Mouse (Mus musculus) brain, embryonic 18.5 days (tissue): ENCODE measurements at regions not wholly inside any gene's neighbourhood (a gene's known extent, or its start where the extent isn't known, plus 50 kb on each side); places are given as distances from the start of the nearest gene placed in this dataset.
A peak's percentile ranks its signal among the peaks of the same experiment; 100 is the strongest.

Source experiments
- DNase-seq: peaks from one replicate; pipeline ENCODE4 v3.0.0-alpha.2; 2012; ENCODE audit warnings: low read depth, low spot score

DNA sequence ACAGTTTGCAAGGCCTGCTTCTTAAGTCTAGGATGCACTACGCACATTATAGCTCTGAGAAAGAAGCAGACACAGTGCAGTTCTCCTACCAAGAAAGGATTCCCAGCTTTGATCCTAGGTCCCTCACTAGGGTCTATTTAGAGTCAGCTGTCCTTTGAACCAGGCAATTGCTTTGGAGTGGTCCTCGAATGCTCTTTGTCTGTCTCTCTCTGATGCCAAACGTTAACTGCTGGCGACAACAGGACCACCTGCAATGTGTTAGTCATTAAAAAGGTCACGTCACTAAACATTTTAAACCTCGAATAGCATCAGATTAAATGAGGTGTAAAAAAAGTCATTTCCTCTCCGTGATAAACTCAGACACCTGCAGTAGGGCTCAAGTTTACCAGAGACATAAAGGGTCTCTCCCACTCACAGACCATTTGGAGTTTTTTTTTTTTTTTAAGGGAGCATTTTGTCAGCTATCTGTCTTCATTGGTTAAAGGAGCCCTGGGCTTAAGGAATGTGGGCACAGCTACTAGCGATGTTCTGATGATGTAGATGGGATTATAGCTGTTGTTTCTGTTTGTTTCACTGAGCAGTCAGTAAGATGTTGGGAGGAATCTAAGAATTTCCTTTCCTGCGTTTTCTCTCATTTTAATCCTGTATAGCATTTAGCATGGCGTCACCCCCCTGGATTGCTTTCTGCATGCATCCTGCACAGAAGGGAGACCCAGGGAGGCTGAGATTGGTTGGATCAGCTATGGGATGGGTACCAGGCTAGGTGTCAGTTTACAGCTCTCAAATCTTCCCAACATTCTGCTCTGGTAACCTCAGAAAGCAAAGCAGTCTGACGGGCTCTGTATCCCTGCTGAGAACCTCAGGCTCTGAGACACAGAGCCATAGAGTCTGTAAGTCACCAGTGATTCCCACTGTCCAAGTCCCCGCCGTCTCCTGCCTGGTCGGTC lies 615.3 kb upstream of the Sall1 start:
- no peak for DNase-seq

DNA sequence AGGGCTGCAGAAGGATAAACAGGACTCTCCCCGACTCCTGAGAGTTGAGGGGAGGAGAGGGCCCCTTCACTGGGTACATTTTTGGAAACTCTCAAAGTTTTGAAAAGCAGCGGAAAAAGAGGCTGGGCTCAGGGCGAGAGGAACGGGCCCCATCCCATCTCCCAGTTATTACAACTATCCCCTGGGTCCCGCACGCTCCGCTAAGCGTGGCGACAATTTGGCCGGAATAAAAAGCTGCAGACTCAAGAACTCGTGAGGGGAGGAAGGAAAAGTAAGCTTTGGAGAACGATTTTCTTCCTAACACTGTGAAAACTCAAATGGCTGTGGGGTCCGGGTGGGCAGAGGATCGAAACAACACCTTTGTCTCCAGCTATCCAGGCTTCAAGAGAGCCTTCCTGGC lies 611.4 kb upstream of the Sall1 start:
- DNase-seq: no peak

DNA sequence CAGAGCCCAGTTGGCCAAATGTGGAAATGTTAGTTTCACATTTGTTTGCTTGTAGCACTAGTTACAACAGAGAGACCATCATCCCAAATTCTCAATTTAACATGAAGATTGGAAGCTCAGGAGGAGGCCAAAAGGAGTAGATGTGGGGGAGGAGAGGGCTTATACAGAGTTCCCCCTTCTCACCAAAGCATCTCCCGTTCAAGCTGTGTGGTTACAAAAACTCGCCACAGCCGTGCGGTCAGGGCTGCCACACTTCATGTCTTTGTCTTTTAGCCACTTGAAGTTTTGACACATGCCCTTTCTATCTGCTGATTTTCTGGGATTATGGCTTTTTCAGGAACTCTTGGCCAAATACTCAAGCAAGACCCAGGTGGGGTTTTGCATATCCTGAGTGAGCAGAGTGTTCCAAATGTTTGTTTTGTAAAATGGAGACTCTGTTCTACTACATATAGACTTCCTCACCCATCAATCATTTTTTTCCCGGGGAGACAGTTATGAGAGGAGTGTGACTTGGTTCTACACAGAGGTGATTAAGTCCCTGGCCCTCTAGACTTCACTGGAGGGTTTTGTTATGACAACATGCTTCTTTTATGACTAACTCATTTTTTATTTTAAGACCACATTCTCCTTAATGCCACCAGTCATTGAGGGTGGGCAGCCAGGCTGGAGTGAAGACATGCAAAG lies 605.4 kb upstream of the Sall1 start:
- DNase-seq: no peak

DNA sequence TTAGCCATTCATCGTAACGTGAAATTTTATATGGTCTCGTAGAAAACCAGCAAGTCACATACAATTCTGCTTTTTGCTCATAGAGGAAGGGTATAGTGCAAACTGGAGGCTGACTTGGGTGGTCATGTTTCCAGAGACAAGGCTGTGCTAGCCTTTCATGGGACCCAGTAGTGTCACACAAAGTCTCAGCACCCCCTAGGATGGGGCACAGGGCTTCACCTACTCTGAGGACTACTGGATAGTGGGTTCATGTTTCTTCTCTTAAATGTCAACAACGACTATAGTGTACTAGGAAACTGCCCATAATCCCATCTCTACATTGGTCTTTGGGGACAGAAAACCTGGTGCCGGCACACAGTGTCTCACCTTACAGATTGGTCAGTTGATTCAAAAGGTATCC lies 603.0 kb upstream of the Sall1 start:
- DNase-seq: no peak

DNA sequence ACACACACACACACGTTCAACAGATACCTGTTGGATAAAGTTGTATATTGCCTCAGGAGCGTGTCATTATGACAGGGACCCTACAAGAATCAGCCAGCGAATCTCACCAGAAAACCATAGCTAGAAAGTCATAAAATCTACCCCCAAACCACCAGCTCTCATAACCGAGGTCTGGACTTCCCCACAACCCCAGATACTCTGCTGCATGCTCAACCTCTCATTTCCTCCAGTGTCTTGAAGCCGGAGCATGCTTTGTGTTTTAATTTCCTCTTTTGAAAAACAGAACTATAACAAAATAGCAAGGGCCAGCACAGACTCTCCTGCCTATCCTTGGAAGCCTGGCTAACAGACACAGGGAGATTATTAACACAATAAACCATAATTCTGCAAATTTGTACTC lies 597.4 kb upstream of the Sall1 start:
- no peak for DNase-seq

DNA sequence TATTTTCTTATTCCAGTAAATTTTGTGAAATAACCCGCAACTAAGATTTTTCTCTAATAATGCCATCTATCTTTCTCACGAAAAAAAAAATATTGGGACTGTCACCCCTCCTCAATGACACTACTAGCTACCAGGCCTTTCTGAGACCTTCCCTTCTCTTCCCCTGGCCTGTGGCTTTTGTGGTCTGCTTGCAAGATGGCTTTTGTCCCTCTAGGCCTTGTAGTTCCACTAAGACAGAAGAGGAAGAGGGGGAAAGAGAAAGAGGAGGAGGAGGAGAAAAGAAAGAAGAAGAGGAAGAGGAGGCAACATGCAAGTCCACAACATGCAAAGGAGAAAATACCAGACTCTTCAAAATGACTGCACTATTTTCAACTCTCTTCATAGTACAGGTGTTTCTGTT lies 590.9 kb upstream of the Sall1 start:
- no peak for DNase-seq

DNA sequence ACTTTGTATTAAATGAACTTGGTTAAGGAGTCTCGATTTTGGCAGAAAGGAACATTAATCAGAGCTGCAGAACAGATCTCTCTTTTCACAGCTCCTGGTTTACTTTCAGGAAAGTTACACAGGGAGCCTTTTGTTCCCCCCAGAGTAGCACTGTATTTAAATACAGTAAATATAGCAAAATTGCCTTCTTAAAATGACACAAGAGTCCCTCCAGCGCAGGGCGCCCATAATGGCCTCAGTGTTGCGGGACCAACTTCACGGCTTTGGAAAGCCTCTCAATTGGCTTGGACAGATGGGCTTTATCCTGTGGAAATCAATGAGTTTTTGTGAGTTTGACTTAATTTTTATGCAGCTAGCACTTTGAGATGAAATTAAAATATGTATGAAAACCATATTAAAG lies 588.3 kb upstream of the Sall1 start:
- DNase-seq: no peak

DNA sequence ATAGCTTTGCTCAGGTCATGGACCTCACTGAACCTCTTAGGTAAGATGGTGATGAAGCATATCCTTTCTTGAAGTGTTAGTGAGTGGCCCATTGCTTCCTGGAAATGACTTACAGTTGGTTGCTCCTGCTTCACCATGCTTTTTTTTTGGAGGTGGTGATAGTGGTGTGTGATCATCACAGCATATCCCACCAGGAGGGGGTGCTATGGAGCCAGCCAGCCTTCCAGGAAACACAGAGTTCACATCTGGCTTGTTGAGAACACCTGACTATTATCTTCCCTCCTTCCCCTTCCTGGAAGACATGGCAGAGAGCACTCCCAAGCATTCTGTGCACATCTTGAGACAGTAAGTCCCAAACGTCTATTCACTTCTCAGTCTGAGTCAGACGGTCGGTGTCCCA lies 586.6 kb upstream of the Sall1 start:
- no peak for DNase-seq

DNA sequence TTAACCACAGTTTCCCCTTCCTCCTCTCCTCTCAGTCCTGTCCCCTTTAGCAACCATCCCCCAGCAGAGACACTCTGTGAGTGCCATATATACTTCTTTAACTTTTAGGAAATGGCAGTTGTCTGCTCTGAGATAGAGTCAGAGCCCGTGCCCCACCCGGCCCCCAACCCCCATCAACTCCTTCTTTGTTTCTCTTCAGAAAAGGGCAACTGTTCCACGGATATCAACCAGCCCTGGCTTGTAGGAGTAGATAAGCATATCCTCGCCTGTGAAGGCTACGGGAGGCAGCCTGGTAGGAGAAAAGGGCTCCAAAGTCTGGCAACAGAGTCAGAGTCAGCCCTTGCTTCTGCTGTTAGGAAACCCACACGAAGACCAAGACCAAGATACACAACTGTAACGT lies 574.1 kb upstream of the Sall1 start:
- no peak for DNase-seq

DNA sequence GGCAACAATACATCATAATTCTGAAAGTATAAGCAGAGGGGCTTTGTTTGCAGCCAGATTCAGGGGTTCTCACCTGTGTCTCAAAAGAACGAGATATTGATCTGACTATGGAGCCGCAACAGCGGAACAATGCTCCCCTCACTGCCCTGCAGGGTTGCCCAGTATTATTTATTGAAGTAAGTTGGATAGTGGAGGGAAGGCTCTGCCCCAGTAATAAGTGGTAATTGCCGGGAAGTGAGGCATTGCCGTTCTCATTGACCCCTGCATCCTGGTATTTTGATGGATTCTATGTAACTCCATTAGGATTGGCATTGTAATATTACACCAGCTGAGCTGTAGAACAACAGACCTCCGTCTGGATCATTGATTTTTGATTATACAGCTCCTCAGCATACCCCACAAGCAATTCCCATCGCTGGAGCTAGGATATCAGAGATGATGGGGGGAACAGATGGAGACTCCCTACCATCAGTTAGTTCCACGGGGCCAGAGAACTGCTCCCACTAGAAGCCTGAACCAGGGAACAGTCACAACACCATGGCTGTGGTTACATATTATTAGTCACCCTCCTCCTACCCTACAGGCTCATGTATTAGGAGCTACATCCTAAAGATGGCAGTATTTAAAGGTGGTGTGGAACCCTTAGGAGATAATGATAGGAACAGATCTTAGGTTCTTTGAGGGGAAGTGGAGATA lies 572.0 kb upstream of the Sall1 start:
- DNase-seq: no peak

DNA sequence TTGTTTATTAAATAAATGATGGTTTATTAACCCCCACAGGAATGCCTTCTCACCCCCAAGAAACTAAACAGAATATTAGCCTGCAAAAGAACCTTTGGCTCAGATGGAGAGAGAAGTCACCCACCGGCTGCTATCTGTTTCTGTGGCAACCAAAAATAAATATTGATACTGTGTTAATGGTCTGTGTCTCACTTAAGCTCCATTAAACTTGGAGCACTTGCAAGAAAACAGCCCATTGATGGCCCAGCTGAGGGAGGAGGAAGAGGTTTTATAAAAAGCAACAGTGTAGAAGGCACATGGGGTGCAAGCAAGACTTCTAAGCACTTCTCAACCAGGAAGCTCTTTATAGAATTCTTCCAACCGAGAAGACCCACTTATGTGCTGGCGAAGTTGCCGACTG lies 565.1 kb upstream of the Sall1 start:
- DNase-seq: no peak

DNA sequence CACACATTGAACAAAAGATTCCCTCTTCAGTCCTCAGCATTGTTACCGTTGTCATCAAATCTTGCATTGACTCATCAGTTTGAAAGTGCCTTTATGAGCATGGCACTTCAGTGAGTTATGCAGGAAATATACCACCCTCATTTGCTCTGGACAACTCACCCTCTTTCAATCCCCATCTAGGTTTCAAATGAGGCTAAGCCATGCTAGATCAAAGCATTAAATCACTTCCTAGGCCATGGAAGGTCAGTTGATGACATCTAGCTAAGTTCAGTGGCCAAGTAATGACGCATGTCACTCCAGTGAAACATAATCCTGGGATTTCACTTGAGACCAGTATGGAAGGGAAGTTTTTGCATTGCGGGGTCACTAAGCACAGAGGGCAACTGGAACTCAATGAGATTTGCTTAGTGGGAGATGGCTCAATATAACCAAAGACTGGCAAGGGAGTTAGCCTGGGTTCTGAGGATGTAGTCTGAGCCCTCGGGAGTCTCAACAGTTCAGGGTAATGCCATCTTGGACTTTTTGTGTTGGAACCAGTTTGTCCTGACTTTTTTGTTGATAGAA lies 562.0 kb upstream of the Sall1 start:
- no peak for DNase-seq

DNA sequence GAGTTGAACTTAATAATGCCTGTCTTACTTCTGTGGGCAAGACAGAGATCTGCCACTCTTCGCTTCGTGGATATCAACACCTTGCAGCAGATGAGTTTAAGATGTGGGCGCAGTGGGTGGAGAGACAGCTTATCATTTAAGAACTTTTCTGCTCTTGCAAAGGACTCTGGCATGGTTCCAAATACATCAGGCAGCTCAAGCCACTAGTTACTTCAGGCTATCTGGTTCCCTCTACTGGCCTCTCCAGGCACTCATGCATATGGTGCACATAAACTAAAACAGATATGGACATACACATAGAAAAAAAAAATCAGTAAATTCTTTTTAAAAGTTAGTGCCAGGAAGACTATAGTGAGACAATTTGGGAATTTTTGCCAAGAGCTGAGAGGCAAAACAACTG lies 560.5 kb upstream of the Sall1 start:
- no peak for DNase-seq

DNA sequence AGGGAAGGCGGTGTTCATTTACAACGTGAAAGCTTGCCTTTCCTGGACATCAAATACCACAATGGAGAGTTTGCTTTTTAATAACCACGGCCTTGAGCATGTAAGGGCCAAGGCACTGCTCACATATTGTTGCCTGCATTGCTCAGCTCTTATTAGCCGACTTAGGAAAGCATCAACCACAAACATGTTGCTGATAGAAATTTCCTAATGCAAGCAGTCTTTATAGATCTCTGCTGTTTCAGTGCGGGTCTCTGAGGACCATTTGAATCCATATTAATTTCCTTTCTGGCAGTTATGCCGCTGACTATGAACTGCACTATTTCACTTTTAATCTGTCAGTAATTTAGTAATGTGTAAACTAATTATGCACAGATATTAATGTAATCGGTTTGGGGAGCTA lies 552.4 kb upstream of the Sall1 start:
- DNase-seq: no peak

DNA sequence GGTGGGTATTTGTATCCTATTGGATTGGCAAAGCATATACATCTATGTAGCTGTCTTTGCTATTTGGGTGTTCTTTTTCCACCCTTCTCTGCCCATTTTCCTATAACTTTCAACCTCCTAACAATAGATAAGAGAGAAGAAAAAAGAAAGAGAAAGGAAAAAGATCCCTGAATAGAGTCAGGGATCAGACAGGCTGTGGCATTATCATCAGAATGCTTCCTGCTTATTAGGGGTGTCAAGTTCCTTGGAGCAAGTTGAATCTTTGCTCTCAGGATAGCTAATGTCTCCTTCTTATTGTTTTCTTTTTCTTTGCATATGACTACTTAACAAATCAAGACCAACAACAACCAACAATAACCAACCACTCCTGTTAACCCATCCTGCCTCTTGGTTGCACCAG lies 539.1 kb upstream of the Sall1 start:
- DNase-seq: no peak

DNA sequence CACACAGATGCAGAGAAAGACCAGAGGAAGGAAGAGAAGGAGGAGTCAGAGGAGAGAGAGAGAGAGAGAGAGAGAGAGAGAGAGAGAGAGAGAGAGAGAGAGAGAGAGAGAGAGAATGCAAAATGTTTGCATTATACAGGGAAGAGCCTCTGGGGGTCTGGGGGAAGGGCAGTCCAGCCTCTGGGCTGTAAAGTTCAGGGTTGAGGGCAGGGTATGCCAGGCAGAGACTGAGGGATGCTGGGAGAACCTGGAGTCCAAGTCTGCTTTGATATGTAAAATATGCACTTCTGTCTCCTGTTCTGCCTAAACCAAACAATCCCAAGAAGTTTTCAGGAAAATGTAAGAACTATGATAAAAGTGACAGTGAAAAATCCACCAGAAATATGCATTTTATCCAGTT lies 538.6 kb upstream of the Sall1 start:
- no peak for DNase-seq

DNA sequence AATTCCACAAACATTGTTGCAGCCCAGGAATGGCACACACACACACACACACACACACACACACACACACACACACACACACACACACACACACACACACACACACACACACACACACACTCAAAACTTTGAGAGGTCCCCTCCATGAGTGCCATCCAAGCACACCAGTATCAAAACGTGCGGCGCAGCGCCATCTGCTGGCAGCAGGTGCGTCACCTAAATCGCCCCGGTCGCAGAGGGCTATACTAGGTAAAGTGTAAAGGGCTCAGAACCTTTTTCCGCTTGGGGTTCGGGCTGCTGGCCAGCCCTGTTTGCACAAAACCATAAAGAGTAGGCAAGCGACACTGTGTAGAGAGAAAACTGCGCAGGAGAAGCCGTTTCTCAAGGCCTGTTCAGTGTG lies 527.9 kb upstream of the Sall1 start:
- peak; percentile 37 for DNase-seq

DNA sequence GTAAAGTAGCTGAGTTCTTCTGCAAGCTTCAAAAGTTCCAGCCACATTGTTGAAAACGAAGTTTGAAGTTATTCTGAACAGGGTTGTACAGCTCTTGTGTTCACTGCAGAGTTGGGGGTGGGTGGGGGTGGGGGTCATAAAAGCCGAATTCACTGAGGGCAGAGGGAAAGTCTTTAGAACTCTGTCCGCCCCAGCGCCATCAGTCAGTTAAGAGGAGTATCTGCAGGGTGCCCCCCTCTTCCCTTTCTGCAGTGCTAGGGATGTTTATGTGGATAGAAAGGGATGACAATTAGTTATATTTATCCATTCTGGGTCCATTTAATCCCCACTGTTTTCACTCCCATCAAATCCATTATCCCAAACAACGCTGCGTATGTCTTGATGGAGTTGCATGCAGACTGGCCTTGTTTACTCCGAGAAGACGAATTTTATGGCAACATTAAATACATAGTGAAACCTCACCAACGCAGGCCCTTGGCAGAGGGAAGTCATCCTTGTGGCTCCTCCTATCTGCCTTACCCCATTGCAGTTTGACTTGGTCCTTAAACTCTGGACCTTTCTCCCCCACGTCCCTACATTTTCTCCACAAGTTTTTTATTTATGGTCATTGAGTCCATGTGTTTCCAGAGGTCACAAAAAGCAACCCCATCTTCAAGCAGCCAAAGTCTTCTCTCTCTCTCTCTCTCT lies 526.8 kb upstream of the Sall1 start:
- DNase-seq: no peak

DNA sequence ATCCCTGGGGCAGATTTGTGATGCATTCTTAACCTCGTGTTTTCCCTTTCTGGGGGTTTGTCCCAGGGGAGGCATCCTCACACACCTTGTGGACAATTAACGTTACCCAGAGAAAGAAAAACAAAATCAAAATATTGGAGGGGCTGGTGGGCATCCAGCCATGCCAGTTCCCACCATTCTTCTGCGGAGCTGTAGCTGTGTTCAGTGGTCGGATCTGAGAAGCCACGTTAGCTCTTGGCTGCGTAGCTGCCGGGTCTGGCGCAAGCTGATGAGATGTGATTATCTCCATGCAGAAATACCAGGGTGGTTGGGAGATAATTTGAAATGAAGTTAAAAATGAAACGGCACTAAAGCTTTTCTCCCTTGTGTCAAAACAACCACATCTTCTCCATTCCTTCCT lies 525.4 kb upstream of the Sall1 start:
- no peak for DNase-seq

DNA sequence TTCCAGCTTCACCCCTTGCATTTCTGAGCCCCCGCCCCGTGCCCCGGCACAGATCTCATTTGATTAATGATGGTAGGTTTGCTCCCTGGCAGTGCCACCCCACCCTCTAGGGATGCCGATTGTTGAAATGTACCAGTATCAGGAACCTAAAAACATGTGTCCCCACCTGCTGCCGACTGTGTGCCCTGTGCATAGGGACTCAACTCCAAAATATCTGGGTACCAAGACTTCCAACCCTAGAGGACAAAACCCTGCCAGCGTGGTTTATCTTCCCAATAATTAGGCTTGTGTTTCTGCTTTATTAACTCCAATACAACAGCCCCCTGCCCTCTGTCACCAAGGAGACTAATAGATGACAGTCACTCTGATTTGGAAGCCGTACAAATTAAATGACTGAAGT lies 524.7 kb upstream of the Sall1 start:
- DNase-seq: no peak

DNA sequence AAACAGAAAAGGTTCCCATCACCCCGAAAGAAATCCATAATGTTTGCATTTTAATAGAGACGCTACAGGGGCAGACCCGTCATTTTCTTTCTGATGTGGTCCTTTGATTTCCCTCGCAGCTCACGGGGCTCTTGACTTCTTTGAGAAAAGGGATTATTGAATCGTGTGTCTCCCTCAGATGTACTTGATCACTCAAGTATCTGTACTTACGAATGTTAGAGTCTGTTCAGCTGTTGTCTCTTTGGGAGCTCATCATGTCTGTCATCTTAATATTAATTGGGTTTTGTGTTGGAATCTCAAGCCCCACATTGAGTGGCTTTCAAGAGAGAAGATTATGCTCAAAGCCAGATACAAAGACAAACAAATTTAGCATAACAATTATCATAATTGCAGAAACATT lies 523.0 kb upstream of the Sall1 start:
- DNase-seq: no peak

DNA sequence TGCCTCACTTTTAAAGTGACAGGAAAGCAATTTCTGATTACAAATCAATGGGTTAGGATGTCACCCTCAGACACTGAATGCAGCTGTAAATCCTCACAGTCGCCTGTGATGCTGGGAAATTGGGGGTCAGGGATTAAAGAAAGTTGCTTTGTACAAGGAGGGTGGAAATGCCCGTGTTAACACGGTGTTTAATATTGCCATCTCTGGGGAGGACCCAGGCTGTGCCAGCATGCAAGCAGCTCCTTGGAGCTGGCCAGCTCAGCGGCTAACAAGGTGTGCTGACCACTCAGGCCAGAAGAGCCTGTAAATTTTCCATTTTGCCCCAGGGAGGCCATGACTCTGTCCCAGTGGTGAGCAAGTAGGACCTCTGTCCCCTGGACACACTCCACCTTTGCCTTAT lies 522.5 kb upstream of the Sall1 start:
- DNase-seq: no peak
